In the genomic region with DNA sequence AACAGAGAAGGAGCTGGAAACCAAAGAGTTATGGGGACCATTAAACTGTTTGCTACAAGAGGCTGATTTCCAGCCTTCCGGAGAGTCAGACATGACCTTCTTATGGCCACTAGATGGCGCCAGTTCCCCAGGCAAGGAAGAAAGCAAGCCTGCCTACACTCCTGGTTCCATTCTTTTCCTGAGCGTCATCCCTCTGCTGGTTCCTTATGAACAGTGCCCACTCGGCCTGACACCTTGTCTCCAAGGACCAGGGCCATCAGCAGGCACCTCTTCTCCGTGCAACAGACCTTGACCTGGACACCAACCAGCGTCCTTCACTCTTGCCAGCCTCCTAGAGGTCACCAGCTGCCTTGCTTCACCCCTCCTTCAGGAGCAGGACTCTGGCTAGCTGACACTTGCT, we compare ENCODE assay signal across 9 mouse cellular contexts. TPM values are rescaled to one million over a fixed set of nuclear protein-coding genes. Genes with fewer than 3 reads are reported as not detected.
DNase-seq lines count a peak whose midpoint lies in the region; ATAC-seq and TF ChIP-seq lines count a peak whose summit lies in the region.
"Had no signal": no experiment of that assay in that cellular context is flagged by ENCODE, and none has a peak within 500 bp of the region (broad histone marks: within the 10 kb centered on the region; RNA-seq: fewer than 3 reads in every experiment).

No protein-coding gene starts in this region.

- H3K4me1 ChIP-seq in forebrain, embryonic 11.5 days (replicated peaks; ENCODE audit: control insufficient read depth, insufficient read depth, low read length), result peaks cover 10% of the 10 kb centered on the region
- H3K4me1 ChIP-seq in lung, embryonic 15.5 days, result peaks cover 28% of the 10 kb centered on the region

- no peaks in the 10 kb centered on the region for H3K36me3 ChIP-seq in forebrain, embryonic 11.5 days (ENCODE audit: control insufficient read depth, insufficient read depth, low read length)
- no peaks in the 10 kb centered on the region for H3K36me3 ChIP-seq in lung, embryonic 15.5 days

- H3K4me2 ChIP-seq in forebrain, embryonic 11.5 days (ENCODE audit: low read depth, low read length, severe bottlenecking), result no peak overlapping the region
- H3K4me2 ChIP-seq in lung, embryonic 15.5 days, result no peak overlapping the region

- no peak overlapping the region for H3K9ac ChIP-seq in forebrain, embryonic 11.5 days (ENCODE audit: low read length)
- no peak overlapping the region for H3K9ac ChIP-seq in lung, embryonic 15.5 days

- peaks cover 42% of the 10 kb centered on the region for H3K27me3 ChIP-seq in forebrain, embryonic 11.5 days (ENCODE audit: control insufficient read depth, insufficient read depth, low read length)
- peaks cover 45% of the 10 kb centered on the region for H3K27me3 ChIP-seq in lung, embryonic 15.5 days

- peak; percentile 59 for ATAC-seq in forebrain, embryonic 11.5 days (replicated peaks; ENCODE audit: low FRiP score)
- ATAC-seq in lung, embryonic 15.5 days (ENCODE audit: borderline replicate concordance, extremely low read depth, low FRiP score, low TSS enrichment), result peak; percentile 41; the same call in 1 of the 2 replicates

- H3K9me3 ChIP-seq in forebrain, embryonic 11.5 days (ENCODE audit: control insufficient read depth, low read length), result no peaks in the 10 kb centered on the region
- no peaks in the 10 kb centered on the region for H3K9me3 ChIP-seq in lung, embryonic 15.5 days

- peak; percentile 96 for TF ChIP-seq CTCF in layer of hippocampus, adult 2 months (conservative IDR thresholded peaks at IDR 0.05)

- H3K27ac ChIP-seq in forebrain, embryonic 11.5 days (ENCODE audit: low read depth, low read length), result no peak overlapping the region
- no peak overlapping the region for H3K27ac ChIP-seq in layer of hippocampus, adult 2 months
- no peak overlapping the region for H3K27ac ChIP-seq in lung, embryonic 15.5 days

- 4% methylated on average over 6 of the region's 6 CpGs for WGBS in forebrain, embryonic 11.5 days
- 2% methylated on average over 6 of the region's 6 CpGs for WGBS in lung, embryonic 15.5 days

- DNase-seq in MEL-GATA-1-ER (ENCODE audit: extremely low read depth, low read depth), result peak; percentile 38
- peak; percentile 50 for DNase-seq in c-Kit-negative CD71-positive TER-119-positive erythroid progenitor cells, embryonic 14.5 days (ENCODE audit: low read depth, low spot score)
- peak; percentile 82 for DNase-seq in forebrain, embryonic 11.5 days (ENCODE audit: low spot score)
- peak; percentile 76 for DNase-seq in heart, postnatal 4 days
- DNase-seq in layer of hippocampus, adult 2 months (ENCODE audit: low spot score in 2 of 2), result peak; percentile 59 to 62
- peak; percentile 92 for DNase-seq in retina, embryonic 14.5 days (ENCODE audit: low spot score)
- peak; percentile 67 for DNase-seq in urinary bladder, postnatal 25 days (ENCODE audit: low spot score)

- H3K4me3 ChIP-seq in forebrain, embryonic 11.5 days (ENCODE audit: low read depth, low read length), result no peak overlapping the region
- no peak overlapping the region for H3K4me3 ChIP-seq in layer of hippocampus, adult 2 months
- no peak overlapping the region for H3K4me3 ChIP-seq in lung, embryonic 15.5 days
- H3K4me3 ChIP-seq: myocyte had no signal

RNA-seq across cellular contexts. Expression of gene Dlx3, which starts 2.9 kb away (rescaled TPM):
- 1.4 TPM in 2 replicates for polyA plus RNA-seq in forebrain, embryonic 11.5 days (2014; fragmentation: Nextera tagmentation; extraction: Ambion mirVana)
- not detected for total RNA-seq in heart, postnatal 4 days (2021)
- total RNA-seq in layer of hippocampus, adult 2 months (2021), result not detected
- polyA plus RNA-seq in lung, embryonic 15.5 days (2015; fragmentation: Nextera tagmentation; extraction: Ambion mirVana), result 0.23 and 0.50 TPM in 2 replicates

RNA-seq across cellular contexts. Expression of gene Dlx4, which starts 29.0 kb away (rescaled TPM):
- polyA plus RNA-seq in forebrain, embryonic 11.5 days (2014; fragmentation: Nextera tagmentation; extraction: Ambion mirVana), result 0.23 and 0.29 TPM in 2 replicates
- not detected for total RNA-seq in heart, postnatal 4 days (2021)
- total RNA-seq in layer of hippocampus, adult 2 months (2021), result not detected
- 0.41 and 0.45 TPM in 2 replicates for polyA plus RNA-seq in lung, embryonic 15.5 days (2015; fragmentation: Nextera tagmentation; extraction: Ambion mirVana)

RNA-seq across cellular contexts. Expression of gene Itga3, which starts 40.4 kb away (rescaled TPM):
- polyA plus RNA-seq in forebrain, embryonic 11.5 days (2014; fragmentation: Nextera tagmentation; extraction: Ambion mirVana), result 4.4 and 5.4 TPM in 2 replicates
- total RNA-seq in heart, postnatal 4 days (2021), result 10 to 100 TPM; 16.1 to 16.4 TPM
- 10 to 100 TPM; 10.3 to 16.1 TPM for total RNA-seq in layer of hippocampus, adult 2 months (2021)
- 27.0 and 27.3 TPM in 2 replicates for polyA plus RNA-seq in lung, embryonic 15.5 days (2015; fragmentation: Nextera tagmentation; extraction: Ambion mirVana)

Comparison
In these comparisons a context has a peak if more than half of its experiments do, and no peak if none do; other contexts are left out.
1. DNase-seq: peak in every context shown above with its lines; median percentile 92 in retina, embryonic 14.5 days; 82 in forebrain, embryonic 11.5 days; 76 in heart, postnatal 4 days; 67 in urinary bladder, postnatal 25 days; 60 in layer of hippocampus, adult 2 months; 50 in c-Kit-negative CD71-positive TER-119-positive erythroid progenitor cells, embryonic 14.5 days; 38 in MEL-GATA-1-ER.